Mouse (Mus musculus): ENCODE results near the gene Shisa8.

DNA sequence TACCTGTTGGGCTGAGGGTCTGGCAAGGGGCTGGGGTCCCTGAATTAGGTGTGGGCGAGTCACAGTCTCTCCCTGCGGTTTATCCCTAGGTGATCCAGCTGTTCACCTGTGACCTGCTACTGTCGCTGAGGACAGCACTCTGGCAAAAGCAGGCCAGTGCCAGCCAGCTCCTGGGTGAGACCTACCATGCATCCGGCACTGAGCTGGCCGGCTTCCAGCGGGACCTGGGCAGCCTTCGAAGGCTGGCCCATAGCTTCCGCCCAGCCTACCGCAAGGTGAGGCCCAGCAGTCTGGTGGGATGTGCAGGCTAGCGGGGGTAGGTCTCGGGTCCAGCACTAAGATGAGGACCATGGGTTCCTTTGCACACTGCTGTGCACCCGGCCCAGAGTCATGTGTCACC, 13.1 kb downstream of the Shisa8 start:
- TF ChIP-seq CTCF (IDR thresholded peaks at IDR 0.05; ENCODE audit: borderline replicate concordance, insufficient read depth, low read depth, low read length): no peak
- no peak for TF ChIP-seq POLR2A (IDR thresholded peaks at IDR 0.05; ENCODE audit: borderline replicate concordance, insufficient read depth, low read length)

Data from cerebellum, adult 2 months (tissue).